In genomic region chr13:94005880-94006279, GRCm38 (mm10) we compare ENCODE assay signal across 24 mouse cellular contexts.
"Had no signal": no experiment of that assay in that cellular context is flagged by ENCODE, and none has a peak within 500 bp of the region (broad histone marks: within the 10 kb centered on the region; RNA-seq: fewer than 3 reads in every experiment).

No protein-coding gene starts in this region.

- H3K27ac ChIP-seq: gastrocnemius, adult 2 months; heart, embryonic 10.5 days; hindbrain, embryonic 13.5 days; hindbrain, embryonic 15.5 days; hindbrain, postnatal 0 days; layer of hippocampus, adult 2 months; left cerebral cortex, adult 2 months; limb, embryonic 10.5 days; limb, embryonic 12.5 days; liver, embryonic 12.5 days; liver, embryonic 14.5 days had no signal

- H3K4me1 ChIP-seq: heart, embryonic 10.5 days; heart, embryonic 12.5 days; hindbrain, embryonic 15.5 days; limb, embryonic 10.5 days; limb, embryonic 12.5 days; liver, embryonic 12.5 days had no signal

- DNase-seq: gastrocnemius, adult 2 months; gastrocnemius, postnatal 10 days; gastrocnemius, postnatal 25 days; heart, adult 18-20 months; heart, postnatal 14 days; heart, postnatal 36 days; kidney, adult 18-20 months; kidney, adult 8-10 months; kidney, postnatal 10 days; kidney, postnatal 25 days; kidney, postnatal 4 days; liver had no signal

- H3K27me3 ChIP-seq: heart, embryonic 12.5 days; hindbrain, embryonic 13.5 days; hindbrain, embryonic 15.5 days; limb, embryonic 12.5 days; liver, embryonic 12.5 days had no signal

- H3K4me2 ChIP-seq: heart, embryonic 12.5 days; hindbrain, embryonic 13.5 days; hindbrain, embryonic 15.5 days; limb, embryonic 12.5 days; liver, embryonic 12.5 days had no signal

- H3K9ac ChIP-seq: heart, embryonic 12.5 days; hindbrain, embryonic 13.5 days; hindbrain, embryonic 15.5 days; limb, embryonic 12.5 days; liver, embryonic 12.5 days; liver, embryonic 14.5 days had no signal

- H3K4me3 ChIP-seq: gastrocnemius, adult 2 months; heart, embryonic 10.5 days; heart, embryonic 12.5 days; hindbrain, embryonic 13.5 days; hindbrain, embryonic 15.5 days; layer of hippocampus, adult 2 months; left cerebral cortex, adult 2 months; limb, embryonic 10.5 days; limb, embryonic 12.5 days; liver, embryonic 12.5 days had no signal

- H3K36me3 ChIP-seq: heart, embryonic 10.5 days; heart, embryonic 12.5 days; hindbrain, embryonic 13.5 days; hindbrain, embryonic 15.5 days; limb, embryonic 10.5 days; limb, embryonic 12.5 days; liver, embryonic 12.5 days had no signal

- ATAC-seq: hindbrain, postnatal 0 days; intestine, postnatal 0 days; liver, embryonic 12.5 days had no signal

- H3K9me3 ChIP-seq: heart, embryonic 10.5 days; heart, embryonic 12.5 days; hindbrain, embryonic 13.5 days; hindbrain, embryonic 15.5 days; limb, embryonic 10.5 days; limb, embryonic 12.5 days; liver, embryonic 12.5 days had no signal
